ENCODE assay signal across 10 mouse cellular contexts in the genomic region with DNA sequence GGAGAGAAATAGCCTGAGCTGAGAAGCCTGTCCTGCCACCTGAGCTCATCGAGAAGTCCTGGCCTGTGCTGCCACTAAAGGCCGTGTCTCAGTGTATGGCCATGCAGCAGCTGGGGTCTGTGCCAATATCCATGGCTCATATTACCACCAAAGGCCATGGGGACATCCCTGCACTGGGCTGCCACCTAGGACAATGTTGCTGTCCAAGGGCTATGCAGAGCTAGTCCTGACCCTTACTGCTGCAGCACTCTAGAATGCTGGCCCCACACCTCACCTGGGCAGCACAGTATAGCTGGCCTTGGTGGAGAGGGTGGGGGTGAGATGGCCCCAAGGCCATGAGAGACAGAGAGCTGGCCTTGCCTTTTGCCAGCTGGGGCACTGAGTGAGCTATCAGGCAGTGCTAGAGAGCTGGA.
DNase-seq lines count a peak whose midpoint lies in the region; ATAC-seq and TF ChIP-seq lines count a peak whose summit lies in the region.
"Had no signal": no experiment of that assay in that cellular context is flagged by ENCODE, and none has a peak within 500 bp of the region (broad histone marks: within the 10 kb centered on the region; RNA-seq: fewer than 3 reads in every experiment).

No protein-coding gene starts in this region.

- intact Hi-C loops in left cerebral cortex, postnatal 36 days (cut with DNase I): loop anchor here (10.0 kb wide), 1 partner anchor 146 kb away; no protein-coding TSS in a partner anchor

- H3K27ac ChIP-seq in layer of hippocampus, adult 2 months: peak overlapping the region; percentile 40; the same call in 1 of the 2 replicates
- H3K27ac ChIP-seq in embryonic facial prominence, embryonic 13.5 days: no peak overlapping the region
- no peak overlapping the region for H3K27ac ChIP-seq in midbrain, embryonic 14.5 days (replicated peaks; ENCODE audit: low read depth, low read length)
- H3K27ac ChIP-seq: heart, embryonic 13.5 days had no signal

- no peaks in the 10 kb centered on the region for H3K4me1 ChIP-seq in embryonic facial prominence, embryonic 13.5 days
- peaks cover 15% of the 10 kb centered on the region for H3K4me1 ChIP-seq in midbrain, embryonic 14.5 days (ENCODE audit: control insufficient read depth, insufficient read depth, low read length)

- 75% methylated on average over 2 of the region's 2 CpGs for WGBS in embryonic facial prominence, embryonic 13.5 days
- WGBS in midbrain, embryonic 14.5 days: 87% methylated on average over 2 of the region's 2 CpGs

- no peaks in the 10 kb centered on the region for H3K9me3 ChIP-seq in embryonic facial prominence, embryonic 13.5 days
- H3K9me3 ChIP-seq in midbrain, embryonic 14.5 days (ENCODE audit: control insufficient read depth, low read length): no peaks in the 10 kb centered on the region
- H3K9me3 ChIP-seq: G1E; heart, embryonic 13.5 days had no signal

- no peak for TF ChIP-seq CTCF in layer of hippocampus, adult 2 months (conservative IDR thresholded peaks at IDR 0.05)

- no peak for DNase-seq in layer of hippocampus, adult 2 months (ENCODE audit: low spot score in 2 of 2)
- DNase-seq in layer of hippocampus, adult 18-20 months (ENCODE audit: low spot score in 2 of 2): no peak
- peak; percentile 64 to 74 for DNase-seq in gastrocnemius, adult 8-10 months (ENCODE audit: low spot score in 2 of 2)
- no peak for DNase-seq in midbrain, embryonic 14.5 days
- DNase-seq in left cerebral cortex, postnatal 36 days (ENCODE audit: low spot score in 2 of 2): no peak
- no peak for DNase-seq in lung, postnatal 10 days

- no peak overlapping the region for H3K9ac ChIP-seq in embryonic facial prominence, embryonic 13.5 days
- no peak overlapping the region for H3K9ac ChIP-seq in midbrain, embryonic 14.5 days (replicated peaks; ENCODE audit: low read length)
- H3K9ac ChIP-seq: heart, embryonic 13.5 days had no signal

- no peaks in the 10 kb centered on the region for H3K36me3 ChIP-seq in embryonic facial prominence, embryonic 13.5 days
- no peaks in the 10 kb centered on the region for H3K36me3 ChIP-seq in midbrain, embryonic 14.5 days (ENCODE audit: control insufficient read depth, insufficient read depth, low read length)
- H3K36me3 ChIP-seq: G1E; heart, embryonic 13.5 days had no signal

- H3K4me2 ChIP-seq in embryonic facial prominence, embryonic 13.5 days: no peak overlapping the region
- H3K4me2 ChIP-seq in midbrain, embryonic 14.5 days (ENCODE audit: low read length): no peak overlapping the region
- H3K4me2 ChIP-seq: heart, embryonic 13.5 days had no signal

- 0 out of 2 replicates have a peak, but pooled peaks have one; percentile 26 for ATAC-seq in embryonic facial prominence, embryonic 13.5 days (ENCODE audit: insufficient number of reproducible peaks, insufficient read depth, low FRiP score, low TSS enrichment, low read depth)
- peak; percentile 17; the same call in 1 of the 2 replicates for ATAC-seq in midbrain, embryonic 14.5 days (ENCODE audit: low FRiP score, low TSS enrichment)
- no peak for ATAC-seq in granulocyte monocyte progenitor cell, adult 5-6 weeks (replicated peaks; ENCODE audit: poor library complexity, severe bottlenecking)

- H3K27me3 ChIP-seq in embryonic facial prominence, embryonic 13.5 days: no peaks in the 10 kb centered on the region
- no peaks in the 10 kb centered on the region for H3K27me3 ChIP-seq in midbrain, embryonic 14.5 days (ENCODE audit: control insufficient read depth, insufficient read depth, low read length)
- H3K27me3 ChIP-seq: heart, embryonic 13.5 days had no signal

- no peak overlapping the region for H3K4me3 ChIP-seq in layer of hippocampus, adult 2 months
- no peak overlapping the region for H3K4me3 ChIP-seq in embryonic facial prominence, embryonic 13.5 days
- no peak overlapping the region for H3K4me3 ChIP-seq in midbrain, embryonic 14.5 days (replicated peaks; ENCODE audit: low read depth, low read length)
- H3K4me3 ChIP-seq: heart, embryonic 13.5 days had no signal

Comparison
In these comparisons a context has a peak if more than half of its experiments do, and no peak if none do; other contexts are left out.
1. DNase-seq: peak in gastrocnemius, adult 8-10 months (2 of 2); none in layer of hippocampus, adult 2 months (0 of 2), layer of hippocampus, adult 18-20 months (0 of 2), midbrain, embryonic 14.5 days (single experiment), left cerebral cortex, postnatal 36 days (0 of 2) and lung, postnatal 10 days (single experiment).